Comparison of ENCODE assay signal across 9 mouse cellular contexts in the genomic region with DNA sequence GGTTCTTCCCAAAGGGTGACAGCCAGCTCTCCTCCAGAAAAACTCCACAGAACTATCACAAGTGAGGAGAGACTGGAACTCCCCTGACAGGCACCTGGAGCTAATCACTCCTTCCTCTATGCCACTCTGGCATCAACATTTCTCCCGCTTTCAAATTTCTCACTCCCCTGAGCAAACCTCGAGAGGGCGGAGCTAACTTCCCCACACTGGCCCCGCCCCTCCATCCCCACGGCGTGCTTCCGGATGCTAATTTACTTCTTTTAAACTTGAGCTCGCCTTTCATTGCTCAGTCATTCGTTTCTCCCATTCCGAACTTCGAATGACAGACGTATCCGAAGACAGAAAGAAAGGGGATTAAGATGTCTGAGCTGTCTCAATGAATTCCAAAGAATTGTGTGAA.
DNase-seq lines count a peak whose midpoint lies in the region; ATAC-seq lines count a peak whose summit lies in the region.
"Had no signal": no experiment of that assay in that cellular context is flagged by ENCODE, and none has a peak within 500 bp of the region (broad histone marks: within the 10 kb centered on the region; RNA-seq: fewer than 3 reads in every experiment).

No protein-coding gene starts in this region.

- no peak for ATAC-seq in heart, embryonic 13.5 days (ENCODE audit: extremely low read depth, insufficient number of reproducible peaks, low FRiP score, low TSS enrichment)
- peak; percentile 47; the same call in 1 of the 2 replicates for ATAC-seq in stomach, embryonic 16.5 days (ENCODE audit: insufficient read depth, low FRiP score)

- no peaks in the 10 kb centered on the region for H3K36me3 ChIP-seq in heart, embryonic 13.5 days
- no peaks in the 10 kb centered on the region for H3K36me3 ChIP-seq in midbrain, embryonic 10.5 days
- no peaks in the 10 kb centered on the region for H3K36me3 ChIP-seq in stomach, embryonic 16.5 days (ENCODE audit: control insufficient read depth, insufficient read depth, low read length)

- H3K4me3 ChIP-seq in heart, embryonic 13.5 days, result peak overlapping the region; percentile 30
- H3K4me3 ChIP-seq in midbrain, embryonic 10.5 days, result peak overlapping the region; percentile 38
- peak overlapping the region; percentile 12; the same call in 1 of the 2 replicates for H3K4me3 ChIP-seq in stomach, embryonic 16.5 days (replicated peaks; ENCODE audit: low read length)

- peak overlapping the region; percentile 64 for H3K4me2 ChIP-seq in heart, embryonic 13.5 days
- peak overlapping the region; percentile 52 for H3K4me2 ChIP-seq in stomach, embryonic 16.5 days (ENCODE audit: low read depth, low read length)

- 6% methylated on average over 13 of the region's 13 CpGs for WGBS in heart, embryonic 13.5 days
- WGBS in midbrain, embryonic 10.5 days, result 2% methylated on average over 13 of the region's 13 CpGs
- 2% methylated on average over 13 of the region's 13 CpGs for WGBS in stomach, embryonic 16.5 days

- DNase-seq in B cell, adult 2 months, result peak; percentile 83 to 84
- peak; percentile 44 for DNase-seq in adrenal gland, postnatal 10 days
- peak; percentile 59 to 71 for DNase-seq in kidney, postnatal 4 days
- DNase-seq in midbrain, embryonic 10.5 days (ENCODE audit: low spot score), result peak; percentile 54
- DNase-seq in cerebellum, adult 9-11 months, result no peak
- DNase-seq in frontal cortex, postnatal 10 days (ENCODE audit: low spot score in 2 of 2), result no peak

- no peak overlapping the region for H3K9ac ChIP-seq in heart, embryonic 13.5 days
- H3K9ac ChIP-seq in stomach, embryonic 16.5 days (ENCODE audit: low read length), result no peak overlapping the region

- no peaks in the 10 kb centered on the region for H3K27me3 ChIP-seq in heart, embryonic 13.5 days (replicated peaks)
- H3K27me3 ChIP-seq in midbrain, embryonic 10.5 days (ENCODE audit: low read depth, poor library complexity, severe bottlenecking), result 0 out of 2 replicates have a peak, but pooled peaks cover 6% of the 10 kb centered on the region
- no peaks in the 10 kb centered on the region for H3K27me3 ChIP-seq in stomach, embryonic 16.5 days (ENCODE audit: control insufficient read depth, insufficient read depth, low read length)

- H3K4me1 ChIP-seq in heart, embryonic 13.5 days, result peaks cover 5% of the 10 kb centered on the region; the same call in 1 of the 2 replicates
- H3K4me1 ChIP-seq in midbrain, embryonic 10.5 days, result peaks cover 14% of the 10 kb centered on the region
- no peaks in the 10 kb centered on the region for H3K4me1 ChIP-seq in stomach, embryonic 16.5 days (ENCODE audit: control insufficient read depth, insufficient read depth, low read length)

- no peaks in the 10 kb centered on the region for H3K9me3 ChIP-seq in heart, embryonic 13.5 days
- H3K9me3 ChIP-seq in midbrain, embryonic 10.5 days (replicated peaks), result no peaks in the 10 kb centered on the region
- H3K9me3 ChIP-seq in stomach, embryonic 16.5 days (replicated peaks; ENCODE audit: control insufficient read depth, low read length), result no peaks in the 10 kb centered on the region

- H3K27ac ChIP-seq in heart, embryonic 13.5 days (replicated peaks), result no peak overlapping the region
- no peak overlapping the region for H3K27ac ChIP-seq in midbrain, embryonic 10.5 days (replicated peaks)
- H3K27ac ChIP-seq in stomach, embryonic 16.5 days (ENCODE audit: low read length), result no peak overlapping the region
- H3K27ac ChIP-seq: macrophage had no signal

Comparison
In these comparisons a context has a peak if more than half of its experiments do, and no peak if none do; other contexts are left out.
1. DNase-seq: peak in B cell, adult 2 months (2 of 2), adrenal gland, postnatal 10 days (single experiment), kidney, postnatal 4 days (2 of 2) and midbrain, embryonic 10.5 days (single experiment); none in cerebellum, adult 9-11 months (single experiment) and frontal cortex, postnatal 10 days (0 of 2).
2. Peak in every context shown above with its lines, with median percentiles within 50 percentile points of each other: H3K4me3 ChIP-seq.